Mouse (Mus musculus) brain, embryonic 14.5 days (tissue): ENCODE data around the gene Eaf1.
A peak's percentile ranks its signal among the peaks of the same experiment; 100 is the strongest.

Source experiments
- CTCF ChIP-seq: fragments of 200-500 bp; IDR thresholded peaks from 2 replicates; pipeline ENCODE4 v1.5.1; 2012; ENCODE audit warnings: inconsistent platforms, mild to moderate bottlenecking, moderate library complexity, borderline replicate concordance; ENCODE audit not compliant: insufficient read depth, insufficient read length; ENCODE audit errors: extremely low read depth
- POLR2A ChIP-seq: fragments of 200-500 bp; IDR thresholded peaks from 2 replicates; pipeline ENCODE4 v1.6.1; 2012; ENCODE audit warnings: mild to moderate bottlenecking, inconsistent platforms, borderline replicate concordance; ENCODE audit not compliant: poor library complexity, insufficient read depth, insufficient read length, severe bottlenecking; ENCODE audit errors: extremely low read depth

GRCm38 (mm10) chr14:31464176-31464575, 30.0 kb upstream of the Eaf1 start:
- TF ChIP-seq CTCF (peak; percentile 23; the same call in 1 of the 2 replicates), POLR2A (no peak)
